Mouse (Mus musculus): ENCODE data around the gene Myh14.

Myh14 gene

GRCm38 (mm10) chr7:44583146-44583545, 87.5 kb downstream of the Myh14 start:
- no peak for DNase-seq (ENCODE audit: low spot score in 2 of 2)

- no peak for DNase-seq (ENCODE audit: low spot score in 2 of 2)
Observed at GRCm38 (mm10) chr7:44582709-44583108, 87.9 kb downstream of the Myh14 start.

DNA sequence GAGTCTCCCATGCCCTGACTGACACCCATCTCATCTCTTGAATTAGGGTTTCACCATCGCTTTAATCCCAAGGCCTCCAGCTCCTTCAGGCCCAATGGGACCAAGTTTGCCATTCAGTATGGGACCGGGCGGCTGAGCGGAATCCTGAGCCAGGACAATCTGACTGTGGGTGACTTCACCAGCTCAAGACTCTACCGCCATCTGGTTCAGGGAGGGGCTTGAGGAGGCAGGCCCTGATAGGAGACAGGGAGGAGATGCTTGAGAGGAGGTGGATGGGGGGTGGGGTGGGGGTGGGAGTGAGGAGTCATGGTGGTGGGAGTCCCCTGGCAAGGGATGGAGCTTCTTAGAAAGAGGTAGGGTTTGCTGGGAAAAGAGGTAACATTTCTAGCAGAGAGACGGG, 89.0 kb downstream of the Myh14 start:
- DNase-seq (ENCODE audit: low spot score in 2 of 2): no peak

GRCm38 (mm10) chr7:44576333-44576844, 94.3 kb downstream of the Myh14 start:
- DNase-seq (ENCODE audit: low spot score in 2 of 2): no peak

DNA sequence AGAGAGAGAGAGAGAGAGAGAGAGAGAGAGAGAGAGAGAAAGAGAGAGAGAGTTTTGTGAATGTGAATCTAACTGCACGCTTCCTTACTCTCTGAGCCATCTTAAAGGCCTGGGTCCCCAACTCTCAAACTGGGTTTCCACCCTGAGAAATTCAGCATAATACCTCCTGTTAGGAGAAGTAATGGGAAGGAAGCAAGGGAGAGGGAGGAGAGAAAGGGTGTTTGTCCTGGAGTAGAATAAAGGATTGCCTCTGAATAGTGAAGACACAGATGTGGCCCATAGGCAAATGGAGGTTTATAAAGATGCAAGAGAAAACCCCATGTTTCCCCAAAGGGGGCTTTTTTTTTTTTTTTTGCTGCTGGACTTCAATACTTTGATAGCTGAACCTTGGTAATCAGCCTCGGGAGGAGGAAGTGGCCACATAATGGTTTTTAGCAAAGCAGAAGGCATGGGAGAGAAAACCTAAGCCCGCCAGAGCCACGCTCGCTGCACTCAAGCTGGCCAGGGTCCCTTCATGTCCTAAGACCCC, 97.6 kb downstream of the Myh14 start:
- no peak for DNase-seq (ENCODE audit: low spot score in 2 of 2)

DNA sequence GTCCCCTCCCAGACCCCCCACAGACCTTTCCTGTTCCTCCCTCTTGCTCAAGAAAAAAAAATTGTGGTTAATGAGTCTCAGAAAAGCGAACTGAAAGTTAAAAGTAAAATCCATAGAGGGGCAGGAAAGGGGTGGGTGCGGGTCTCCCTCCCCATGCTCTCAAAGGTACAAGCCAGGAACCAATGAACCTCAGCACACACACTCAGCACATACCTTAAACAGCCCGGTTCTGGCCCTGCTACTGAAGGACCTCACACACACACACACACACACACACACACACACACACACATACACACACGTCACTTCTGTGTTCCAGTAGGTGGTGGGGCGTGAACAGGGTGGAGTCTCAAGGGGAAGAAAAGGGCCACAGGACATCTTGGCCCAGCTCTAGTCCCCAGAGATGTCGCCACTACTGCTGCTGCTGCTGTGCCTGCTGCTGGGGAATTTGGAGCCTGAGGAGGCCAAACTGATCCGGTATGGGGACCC, 98.4 kb downstream of the Myh14 start, which contains the start of gene Napsa:
Gene Napsa, plus strand, starts transcription at position 168 of the 489 bp plus-strand sequence.
- peak; percentile 70 to 77 for DNase-seq (ENCODE audit: low spot score in 2 of 2)

- DNase-seq (ENCODE audit: low spot score in 2 of 2): no peak
Observed at GRCm38 (mm10) chr7:44571811-44572210, 98.8 kb downstream of the Myh14 start.

GRCm38 (mm10) chr7:44570989-44571388, 99.7 kb downstream of the Myh14 start:
- no peak for DNase-seq (ENCODE audit: low spot score in 2 of 2)

DNA sequence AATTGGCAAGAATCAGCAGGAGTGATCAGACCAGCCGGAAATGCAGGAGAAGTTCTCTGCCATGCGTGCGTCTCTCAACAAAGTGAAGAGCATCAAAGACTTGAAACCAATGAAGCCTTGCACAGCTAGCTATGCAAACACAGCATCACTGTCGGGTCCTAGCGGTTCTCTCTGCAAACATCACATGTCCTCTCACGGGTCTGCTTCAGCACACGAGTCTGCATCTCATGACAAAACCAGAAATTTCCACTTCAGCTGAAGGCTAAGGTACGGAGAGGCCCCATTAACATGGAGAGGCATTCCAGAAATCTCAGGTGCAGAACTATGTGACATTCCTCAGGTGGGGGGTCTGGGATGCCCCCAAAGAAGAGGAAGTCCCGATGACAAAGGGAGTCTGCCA, 101.8 kb downstream of the Myh14 start:
- no peak for DNase-seq (ENCODE audit: low spot score in 2 of 2)

- no peak for DNase-seq (ENCODE audit: low spot score in 2 of 2)
Observed at GRCm38 (mm10) chr7:44565414-44565813, 105.2 kb downstream of the Myh14 start.

- no peak for DNase-seq (ENCODE audit: low spot score in 2 of 2)
Observed at GRCm38 (mm10) chr7:44564486-44564885, 106.2 kb downstream of the Myh14 start.

DNA sequence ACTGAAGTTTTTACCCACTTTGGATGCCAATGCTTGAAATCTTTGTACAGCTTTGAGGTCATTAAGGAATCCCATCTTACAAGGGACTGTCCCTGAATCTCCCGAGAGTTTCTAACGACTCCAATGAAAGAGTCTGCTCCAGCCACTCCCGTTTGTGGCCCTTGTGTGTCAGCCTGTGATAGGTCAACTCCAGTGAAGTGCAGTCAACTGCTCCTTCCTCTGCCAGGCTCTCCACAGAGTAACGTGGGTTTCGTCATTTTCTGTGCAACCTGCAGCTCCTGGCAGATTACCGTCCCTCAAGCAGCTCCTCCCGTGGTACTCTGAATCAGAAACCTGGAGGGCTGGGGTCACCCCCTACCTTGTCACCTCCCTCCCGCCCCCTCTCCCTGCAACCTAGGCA, 107.4 kb downstream of the Myh14 start:
- no peak for DNase-seq (ENCODE audit: low spot score in 2 of 2)

- DNase-seq (ENCODE audit: low spot score in 2 of 2): peak; percentile 80 to 89
Observed at GRCm38 (mm10) chr7:44560435-44561400, 109.9 kb downstream of the Myh14 start.

- DNase-seq (ENCODE audit: low spot score in 2 of 2): no peak
Observed at GRCm38 (mm10) chr7:44557629-44558028, 113.0 kb downstream of the Myh14 start.

Data from spleen, postnatal 4 days (tissue).